Mouse (Mus musculus) liver, embryonic 13.5 days (tissue): ENCODE results near the gene Prrt4. TPM values are rescaled to one million over a fixed set of nuclear protein-coding genes. Genes with fewer than 3 reads are reported as not detected.
"Not testable (repeated sequence)": the region's sequence is repeated elsewhere in the genome, so short reads cannot be mapped to it uniquely, and the experiment has no call there.

Source experiments
- ATAC-seq: fragments of 200-750 bp; cut with Nextera tagmentation; 2 replicates; pipeline ENCODE4 v1.8.0; 2017; ENCODE audit warnings: low read depth, mild to moderate bottlenecking, moderate number of reproducible peaks, moderate library complexity
- DNase-seq: peaks from one replicate; pipeline ENCODE4 v3.0.0; 2022
- H3K27ac ChIP-seq: fragments of 300-500 bp; sonication (generic); 2 replicates; pipeline ENCODE4 v1.5.1; 2015; ENCODE audit warnings: moderate library complexity, mild to moderate bottlenecking, inconsistent platforms
- H3K27me3 ChIP-seq: fragments of 300-500 bp; sonication (generic); 2 replicates; pipeline ENCODE4 v1.6.1; 2015; ENCODE audit warnings: mild to moderate bottlenecking, inconsistent platforms
- H3K36me3 ChIP-seq: fragments of 300-500 bp; sonication (generic); 2 replicates; pipeline ENCODE4 v1.6.1; 2015; ENCODE audit warnings: mild to moderate bottlenecking, inconsistent platforms
- H3K4me1 ChIP-seq: fragments of 300-500 bp; sonication (generic); replicated peaks from 2 replicates; pipeline ENCODE4 v1.6.1; 2015; ENCODE audit warnings: inconsistent platforms
- H3K4me2 ChIP-seq: fragments of 300-500 bp; sonication (generic); 2 replicates; pipeline ENCODE4 v1.6.1; 2015; ENCODE audit warnings: inconsistent platforms, mild to moderate bottlenecking, moderate library complexity
- H3K4me3 ChIP-seq: fragments of 300-500 bp; sonication (generic); replicated peaks from 2 replicates; pipeline ENCODE4 v1.5.1; 2015; ENCODE audit warnings: mild to moderate bottlenecking, inconsistent platforms
- H3K9ac ChIP-seq: fragments of 300-500 bp; sonication (generic); 2 replicates; pipeline ENCODE4 v1.6.1; 2015; ENCODE audit warnings: mild to moderate bottlenecking, inconsistent platforms
- H3K9me3 ChIP-seq: fragments of 300-500 bp; sonication (generic); replicated peaks from 2 replicates; pipeline ENCODE4 v1.6.1; 2016; ENCODE audit warnings: inconsistent platforms
- WGBS: fragments of 180-500 bp; shearing (Covaris S2); methylation state at CpG from one replicate; pipeline ENCODE4 v1.1.7; 2015; ENCODE audit not compliant: insufficient replicate concordance; 5-methylcytosine and 5-hydroxymethylcytosine counted together
- polyA plus RNA-seq: library from polyadenylated mRNA; unstranded; fragments of >200 nt; fragmentation: Nextera tagmentation; extraction: Ambion mirVana; gene quantifications from 2 replicates; pipeline ENCODE4 v1.2.1, GENCODE M21; 2015

Gene Prrt4
- 0.05 and 0.06 TPM in 2 replicates for polyA plus RNA-seq

DNA sequence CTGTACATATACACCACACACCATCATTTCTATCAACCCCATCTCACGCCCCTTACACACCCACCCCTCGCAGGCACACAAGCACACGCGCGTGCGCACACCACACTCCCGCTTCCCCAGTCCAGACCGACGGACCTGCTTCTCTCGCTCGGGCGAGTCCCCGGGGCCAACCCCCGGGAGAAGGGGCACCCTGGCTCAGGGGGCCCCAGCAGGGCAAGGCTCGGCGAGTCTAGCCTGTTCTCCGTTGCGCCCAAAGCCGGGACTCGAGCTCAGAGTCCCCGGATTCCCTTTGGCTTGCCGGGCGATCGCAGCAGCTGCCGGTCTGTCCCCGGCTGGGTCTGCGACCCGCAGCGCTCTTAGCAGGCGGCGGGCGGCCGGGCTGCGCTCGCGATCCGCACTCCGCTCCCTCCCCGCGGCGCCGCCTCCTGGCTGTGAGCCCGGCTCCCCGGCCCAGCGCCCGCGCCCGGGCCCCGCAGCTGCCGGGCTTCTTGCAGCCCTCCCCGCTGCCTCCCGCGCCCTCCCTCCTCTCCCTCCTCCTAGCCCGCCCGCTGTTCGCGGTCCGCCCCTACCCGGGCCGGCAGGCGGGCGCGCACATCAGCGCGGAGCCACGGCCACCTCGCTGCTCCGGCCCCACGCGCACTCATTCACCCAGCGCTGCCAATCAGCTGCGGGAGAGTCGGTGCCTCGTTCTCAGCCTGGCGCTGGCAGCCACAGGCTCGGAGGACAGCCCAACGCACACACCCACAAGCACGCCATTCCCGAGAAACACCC is at the start of gene Prrt4:
TSS of gene Prrt4 (minus strand) at position 697 of the 771 bp plus-strand sequence.
- Histone ChIP-seq H3K4me2 (peak within 1 kb of the TSS; percentile 69), H3K4me1 (peaks cover 7% of the 10 kb centered on the region; the same call in 1 of the 2 replicates), H3K27me3 (peaks cover 92% of the 10 kb centered on the region), H3K4me3 (peak within 1 kb of the TSS; percentile 52), H3K9me3 (no peaks in the 10 kb centered on the region), H3K9ac (peak within 1 kb of the TSS; percentile 27), H3K27ac (no peak within 1 kb of the TSS), H3K36me3 (no peaks in the 10 kb centered on the region)
- no peak for ATAC-seq
- no peak for DNase-seq
- 1% methylated on average over 76 of the region's 79 CpGs for WGBS

DNA sequence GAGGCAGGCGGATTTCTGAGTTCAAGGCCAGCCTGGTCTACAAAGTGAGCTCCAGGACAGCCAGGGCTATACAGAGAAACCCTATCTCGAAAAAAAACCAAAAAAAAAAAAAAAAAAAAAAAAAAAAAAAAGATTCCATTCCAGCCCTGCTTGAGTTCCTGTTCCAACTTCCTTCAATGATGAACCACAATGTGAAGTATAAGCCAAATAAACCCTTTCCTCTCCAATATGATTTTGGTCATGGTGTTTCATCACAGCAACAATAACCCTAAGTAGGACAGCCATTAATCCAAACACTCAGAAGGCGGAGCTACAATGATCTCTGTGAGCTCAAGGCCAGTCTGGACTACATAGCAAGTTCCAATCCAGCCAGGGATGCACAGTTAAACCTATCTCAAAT is 38.3 kb upstream of the Prrt4 start:
- not testable (repeated sequence) for H3K9me3 ChIP-seq, H3K4me3 ChIP-seq, H3K4me2 ChIP-seq, ATAC-seq, DNase-seq, H3K36me3 ChIP-seq, H3K27ac ChIP-seq, H3K9ac ChIP-seq
- 67% methylated on average over 3 of the region's 3 CpGs for WGBS
- peaks cover 25% of the 10 kb centered on the region for H3K4me1 ChIP-seq
- H3K27me3 ChIP-seq = peaks cover 38% of the 10 kb centered on the region

DNA sequence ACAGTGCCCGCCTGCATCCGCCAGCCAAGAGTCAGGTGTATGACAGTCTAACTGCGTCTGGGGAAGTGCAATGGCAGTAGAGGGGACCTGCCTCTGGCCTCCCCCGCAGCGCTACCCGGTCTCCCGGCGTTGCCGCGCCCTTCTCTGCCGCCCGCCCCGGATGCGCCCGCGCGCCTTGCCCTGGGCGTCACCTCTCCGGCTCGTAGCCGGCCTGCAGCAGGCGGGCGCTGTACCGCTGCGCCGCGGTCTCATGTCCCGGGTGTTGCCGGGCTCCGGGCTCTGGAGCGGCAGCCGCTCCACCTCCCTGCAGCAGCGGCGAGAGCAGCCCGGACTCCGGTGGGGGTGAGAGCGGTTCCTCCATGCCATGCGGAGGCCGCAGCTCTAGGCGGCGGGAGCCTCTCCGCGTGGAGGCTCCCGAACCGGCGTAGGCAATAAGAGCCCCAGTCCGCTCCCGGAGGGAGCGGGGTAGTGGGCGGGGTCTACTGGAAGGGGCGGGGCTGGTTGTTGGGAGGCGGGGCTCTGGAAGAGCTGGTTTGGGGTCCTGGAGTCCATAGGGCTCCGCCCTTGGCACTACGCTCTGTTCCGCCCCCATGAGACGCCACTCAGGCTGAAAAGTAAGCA is 36.6 kb upstream of the Prrt4 start, which contains the start of gene Impdh1:
TSS of gene Impdh1 (minus strand) at position 484 of the 621 bp plus-strand sequence.
- no peak within 1 kb of the TSS for H3K27ac ChIP-seq
- peak; percentile 58 for DNase-seq
- peaks cover 39% of the 10 kb centered on the region for H3K4me1 ChIP-seq
- H3K27me3 ChIP-seq = peaks cover 55% of the 10 kb centered on the region
- no peaks in the 10 kb centered on the region for H3K9me3 ChIP-seq
- ATAC-seq = peak; percentile 81
- H3K4me2 ChIP-seq = peak within 1 kb of the TSS; percentile 91
- WGBS = under 1% methylated on average over 56 of the region's 56 CpGs
- H3K4me3 ChIP-seq = peak within 1 kb of the TSS; percentile 66
- peak within 1 kb of the TSS; percentile 72 for H3K9ac ChIP-seq
- H3K36me3 ChIP-seq = no peaks in the 10 kb centered on the region

DNA sequence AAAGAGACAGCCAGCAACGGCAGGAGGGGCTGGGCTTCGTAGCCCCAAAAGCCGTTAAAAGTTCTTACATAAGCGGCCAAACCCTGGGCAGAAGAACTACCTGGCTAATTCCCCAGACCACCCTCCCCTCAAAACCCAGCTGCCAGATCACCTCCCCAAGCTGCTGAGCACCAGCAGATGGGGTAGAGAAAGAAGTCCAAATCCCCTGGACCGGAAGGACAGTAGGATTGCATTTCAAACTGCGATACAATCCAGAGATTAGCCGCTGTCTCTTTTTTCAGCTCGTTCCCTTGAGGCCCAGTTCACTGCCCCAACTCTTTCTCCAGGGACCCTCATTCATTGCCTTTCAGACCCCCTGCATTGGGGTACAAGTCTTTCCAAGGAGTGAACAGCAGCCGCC is 35.8 kb upstream of the Prrt4 start:
- 24% methylated on average over 9 of the region's 9 CpGs for WGBS
- H3K4me3 ChIP-seq = peak overlapping the region; percentile 66
- H3K27me3 ChIP-seq = peaks cover 59% of the 10 kb centered on the region
- no peak for DNase-seq
- peak overlapping the region; percentile 91 for H3K4me2 ChIP-seq
- no peaks in the 10 kb centered on the region for H3K36me3 ChIP-seq
- ATAC-seq = no peak
- H3K9me3 ChIP-seq = no peaks in the 10 kb centered on the region
- peaks cover 41% of the 10 kb centered on the region for H3K4me1 ChIP-seq
- no peak overlapping the region for H3K27ac ChIP-seq
- peak overlapping the region; percentile 72 for H3K9ac ChIP-seq

DNA sequence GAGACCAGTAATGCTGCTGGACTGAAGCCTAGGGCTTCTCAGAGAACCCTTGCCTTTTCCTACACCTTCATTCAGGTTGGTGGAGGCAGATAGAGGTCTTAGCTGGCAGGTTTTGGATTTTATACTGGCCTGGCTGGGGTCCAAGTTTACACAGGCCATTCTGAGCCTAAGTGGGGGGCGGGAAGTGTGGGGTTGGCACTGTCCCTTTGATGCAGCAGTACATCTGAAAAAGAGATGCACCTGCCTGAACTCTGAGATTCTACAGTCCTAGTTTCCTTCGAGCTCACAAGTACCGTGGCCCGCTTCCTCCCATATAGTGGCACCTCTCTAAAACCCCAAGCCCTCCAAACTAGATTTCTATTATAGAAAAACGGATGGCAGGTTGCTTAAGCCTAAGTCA is 35.4 kb upstream of the Prrt4 start:
- no peaks in the 10 kb centered on the region for H3K36me3 ChIP-seq
- WGBS = 43% methylated on average over 5 of the region's 5 CpGs
- peaks cover 60% of the 10 kb centered on the region for H3K27me3 ChIP-seq
- peak overlapping the region; percentile 91 for H3K4me2 ChIP-seq
- H3K4me1 ChIP-seq = peaks cover 45% of the 10 kb centered on the region
- H3K9ac ChIP-seq = no peak overlapping the region
- no peak for DNase-seq
- H3K27ac ChIP-seq = no peak overlapping the region
- no peaks in the 10 kb centered on the region for H3K9me3 ChIP-seq
- no peak for ATAC-seq
- H3K4me3 ChIP-seq = peak overlapping the region; percentile 66; the same call in 1 of the 2 replicates

DNA sequence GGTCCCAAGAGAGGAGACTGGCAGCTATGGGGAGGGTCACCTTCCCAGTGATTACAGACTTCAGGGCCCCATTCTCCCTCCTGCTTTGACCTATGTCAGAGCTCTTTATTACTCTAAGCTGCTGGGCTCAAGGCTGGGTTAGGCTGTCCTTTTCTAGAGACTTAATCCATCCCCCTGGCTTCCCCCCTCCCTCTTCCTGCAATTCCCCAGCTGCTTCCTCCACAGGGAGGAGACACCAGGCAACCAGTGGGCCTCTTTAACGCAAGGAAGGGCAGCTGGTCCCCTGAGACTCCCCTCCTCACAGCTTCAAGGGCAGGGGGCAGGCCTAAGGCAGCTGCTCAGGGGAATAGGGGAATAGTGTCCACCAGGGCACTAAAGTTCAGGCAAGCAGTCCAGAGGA is 34.9 kb upstream of the Prrt4 start:
- Histone ChIP-seq H3K9me3 (no peaks in the 10 kb centered on the region), H3K4me1 (peaks cover 45% of the 10 kb centered on the region), H3K27ac (no peak overlapping the region), H3K27me3 (peaks cover 60% of the 10 kb centered on the region), H3K4me2 (no peak overlapping the region), H3K4me3 (no peak overlapping the region), H3K36me3 (no peaks in the 10 kb centered on the region), H3K9ac (no peak overlapping the region)
- 12% methylated on average over 1 of the region's 1 CpGs for WGBS
- ATAC-seq (no peak), DNase-seq (no peak)

DNA sequence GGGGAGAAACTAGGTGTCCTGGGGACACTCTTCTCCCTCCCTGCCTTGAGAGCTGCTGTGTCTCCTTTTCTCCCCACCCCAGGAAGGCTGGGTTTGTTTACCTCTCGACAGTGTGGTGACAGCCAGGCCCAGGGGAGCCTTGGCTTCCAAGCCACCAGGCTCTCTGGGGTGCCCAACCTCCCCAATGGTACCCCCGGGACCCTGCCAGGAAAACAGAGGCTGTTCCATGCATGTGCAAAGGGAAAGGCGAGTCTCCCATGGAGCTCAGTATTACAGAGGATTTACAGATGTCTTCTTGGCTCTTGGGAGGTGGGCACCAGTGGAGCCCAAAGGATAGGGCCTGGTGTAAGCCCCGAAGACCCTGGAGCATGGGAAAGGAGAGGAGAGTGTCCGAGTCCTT is 34.1 kb upstream of the Prrt4 start:
- Histone ChIP-seq H3K4me3 (no peak overlapping the region), H3K4me1 (peaks cover 45% of the 10 kb centered on the region), H3K27ac (no peak overlapping the region), H3K4me2 (no peak overlapping the region), H3K9me3 (no peaks in the 10 kb centered on the region), H3K36me3 (no peaks in the 10 kb centered on the region), H3K9ac (no peak overlapping the region), H3K27me3 (peaks cover 60% of the 10 kb centered on the region)
- no peak for ATAC-seq
- DNase-seq = no peak
- WGBS = 56% methylated on average over 5 of the region's 5 CpGs

DNA sequence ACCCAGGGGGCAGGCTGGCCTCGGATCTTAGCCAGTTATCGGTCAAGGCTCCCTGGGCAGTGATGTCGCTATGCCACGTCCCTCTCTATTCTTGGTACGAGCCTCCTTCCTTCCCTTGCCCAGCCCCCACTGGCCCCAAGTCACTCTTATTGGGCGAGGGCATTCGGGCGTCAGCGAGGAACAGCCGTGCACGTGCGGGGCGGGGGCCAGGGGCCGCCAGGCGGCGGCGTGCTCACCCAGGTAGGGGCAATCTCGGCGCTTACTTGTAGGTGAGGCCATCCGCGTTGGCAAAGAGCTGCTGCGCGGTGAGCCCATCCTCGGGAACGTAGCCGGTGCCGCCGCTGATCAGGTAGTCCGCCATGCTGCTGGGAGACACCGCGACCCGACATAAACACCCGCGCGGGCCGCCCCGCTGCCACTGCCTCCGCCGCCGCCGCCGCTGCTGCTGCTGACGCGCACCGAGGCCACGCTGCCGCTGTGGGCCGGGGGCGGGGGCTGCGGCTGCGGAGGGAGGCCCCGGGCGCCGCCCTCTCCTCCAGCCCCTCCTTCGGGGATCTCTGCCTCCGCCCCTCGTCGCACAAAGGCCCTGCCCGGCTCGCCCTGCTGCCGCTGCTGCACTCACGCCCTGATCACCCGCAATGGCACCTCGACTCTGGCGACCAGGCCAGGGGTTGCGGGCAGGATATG is 32.6 kb upstream of the Prrt4 start:
- Histone ChIP-seq H3K36me3 (peaks cover under 1% of the 10 kb centered on the region; the same call in 1 of the 2 replicates), H3K9ac (peak overlapping the region; percentile 71), H3K27me3 (peaks cover 60% of the 10 kb centered on the region), H3K4me2 (peak overlapping the region; percentile 92), H3K4me1 (peaks cover 45% of the 10 kb centered on the region), H3K4me3 (peak overlapping the region; percentile 64), H3K27ac (no peak overlapping the region), H3K9me3 (no peaks in the 10 kb centered on the region)
- under 1% methylated on average over 66 of the region's 66 CpGs for WGBS
- peak; percentile 68 for ATAC-seq
- peak; percentile 66 for DNase-seq

DNA sequence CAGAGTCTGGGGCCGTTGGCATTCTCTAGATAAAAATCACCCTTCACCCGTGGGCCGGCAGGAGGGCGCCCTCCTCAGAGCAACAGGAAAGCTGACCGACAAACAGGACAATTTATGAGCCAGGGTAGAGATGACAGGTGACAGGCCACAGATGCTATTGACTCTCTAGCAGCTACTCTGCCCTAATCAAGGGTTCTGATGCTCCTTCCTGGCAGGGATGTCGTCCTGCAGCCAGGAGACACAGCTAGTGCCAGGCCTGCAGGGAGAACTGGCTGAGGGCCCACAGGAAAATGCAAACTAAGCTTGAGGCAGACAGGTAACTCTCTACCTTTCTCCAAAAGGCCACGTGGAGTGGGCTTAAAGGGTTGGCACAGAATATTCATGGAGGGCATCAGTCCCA is 31.8 kb upstream of the Prrt4 start:
- ATAC-seq = no peak

DNA sequence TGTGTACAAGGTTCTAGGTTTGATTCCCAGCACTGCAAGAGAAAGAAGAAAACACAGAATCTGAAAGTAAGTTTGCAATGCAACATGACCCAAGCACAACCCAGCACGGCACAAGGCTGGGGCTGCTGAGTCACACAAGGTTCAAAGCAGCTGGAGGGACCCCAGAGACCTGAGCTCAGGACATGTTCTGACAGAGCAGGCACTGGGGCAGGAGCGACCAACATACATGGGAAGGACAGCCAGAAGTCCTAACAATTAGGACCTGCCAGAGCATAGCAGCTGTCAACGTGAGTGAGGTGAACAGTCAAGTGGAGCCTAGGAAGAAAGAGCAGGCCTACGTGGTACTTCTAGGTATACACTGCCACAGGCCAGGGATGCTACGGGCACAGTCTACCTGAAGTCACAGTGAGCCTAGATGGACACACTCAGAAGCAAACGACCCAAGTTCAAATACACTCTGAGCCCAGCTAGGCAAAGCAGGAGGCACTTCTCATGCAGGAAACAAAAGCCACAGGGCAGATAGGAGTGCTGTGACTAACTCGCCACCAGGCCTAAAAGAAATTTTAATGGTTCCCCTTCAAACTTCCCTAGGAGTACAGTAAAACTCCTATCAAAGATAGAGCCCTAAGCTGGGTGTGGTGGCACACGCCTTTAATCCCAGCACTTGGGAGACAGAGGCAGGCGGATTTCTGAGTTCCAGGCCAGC is 31.0 kb upstream of the Prrt4 start:
- 57% methylated on average over 9 of the region's 9 CpGs for WGBS
- peaks cover 33% of the 10 kb centered on the region for H3K4me1 ChIP-seq
- no peak overlapping the region for H3K9ac ChIP-seq
- H3K4me3 ChIP-seq = no peak overlapping the region
- peaks cover 7% of the 10 kb centered on the region; the same call in 1 of the 2 replicates for H3K36me3 ChIP-seq
- peaks cover 46% of the 10 kb centered on the region for H3K27me3 ChIP-seq
- H3K27ac ChIP-seq = no peak overlapping the region
- DNase-seq = no peak
- no peak for ATAC-seq
- no peak overlapping the region for H3K4me2 ChIP-seq
- H3K9me3 ChIP-seq = no peaks in the 10 kb centered on the region

More for the DNA sequence above, 31.8 kb upstream of the Prrt4 start:
- H3K9ac ChIP-seq = peak overlapping the region; percentile 71
- H3K27ac ChIP-seq = no peak overlapping the region
- H3K4me1 ChIP-seq = peaks cover 41% of the 10 kb centered on the region
- peaks cover 54% of the 10 kb centered on the region for H3K27me3 ChIP-seq
- WGBS = 15% methylated on average over 7 of the region's 7 CpGs
- peak overlapping the region; percentile 92 for H3K4me2 ChIP-seq
- peak overlapping the region; percentile 64; the same call in 1 of the 2 replicates for H3K4me3 ChIP-seq
- H3K9me3 ChIP-seq = no peaks in the 10 kb centered on the region
- H3K36me3 ChIP-seq = peaks cover 4% of the 10 kb centered on the region; the same call in 1 of the 2 replicates
- no peak for DNase-seq
